Mouse (Mus musculus) fibroblast of lung, adult 2 months (primary cell): ENCODE measurements around the gene Tnp2.
"Not testable (repeated sequence)": the region's sequence is repeated elsewhere in the genome, so short reads cannot be mapped to it uniquely, and the experiment has no call there.

Experiments used
- DNase-seq: peaks from one replicate; pipeline ENCODE4 v3.0.0-alpha.2; 2011; ENCODE audit warnings: low read depth

Tnp2 gene

DNA sequence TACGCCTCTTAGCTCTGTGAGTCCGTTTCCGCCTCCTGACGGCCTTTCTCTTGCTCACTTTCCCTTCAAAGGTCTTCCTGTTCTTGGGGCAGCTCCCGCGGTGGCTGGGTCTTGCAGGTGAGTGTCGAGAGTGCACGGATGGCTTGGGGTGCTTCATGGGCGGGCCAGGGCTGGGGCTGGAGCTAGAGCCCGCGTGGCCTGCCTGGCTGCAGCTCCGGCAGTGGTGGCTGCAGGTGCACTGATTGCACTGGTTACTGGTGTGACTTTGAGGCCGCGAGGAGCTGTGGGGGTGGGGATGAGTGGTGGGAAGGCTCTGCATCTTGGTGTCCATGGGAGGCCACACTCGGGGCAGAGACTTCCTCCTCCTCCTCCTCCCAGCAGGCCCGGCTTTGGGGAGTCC, at the start of gene Tnp2:
Gene Tnp2 (minus strand): TSS at position 390 of the 400 bp plus-strand sequence.
- no peak for DNase-seq

- DNase-seq, result no peak
Measured at GRCm38 (mm10) chr16:10837903-10838302, 49.4 kb upstream of the Tnp2 start.

DNA sequence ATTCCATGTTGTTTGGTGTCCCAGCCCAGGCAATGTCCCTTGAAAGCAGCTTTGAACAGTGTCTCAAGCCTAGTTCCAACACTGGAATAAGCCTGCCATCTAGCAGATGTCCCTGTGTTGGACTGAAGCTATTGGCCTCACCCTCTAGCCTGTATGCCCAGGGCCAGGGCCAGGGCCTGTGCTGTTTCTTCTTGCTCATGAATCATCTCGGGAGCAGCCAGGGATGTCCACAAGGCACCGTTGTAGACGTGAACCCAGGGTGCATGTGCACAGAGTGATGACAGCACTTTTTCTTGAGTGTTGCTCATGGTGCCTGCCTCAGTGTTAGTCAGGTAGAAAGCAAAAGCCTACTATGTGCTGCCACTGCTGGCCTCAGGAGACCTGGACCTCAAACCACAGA, 48.8 kb upstream of the Tnp2 start:
- no peak for DNase-seq

DNA sequence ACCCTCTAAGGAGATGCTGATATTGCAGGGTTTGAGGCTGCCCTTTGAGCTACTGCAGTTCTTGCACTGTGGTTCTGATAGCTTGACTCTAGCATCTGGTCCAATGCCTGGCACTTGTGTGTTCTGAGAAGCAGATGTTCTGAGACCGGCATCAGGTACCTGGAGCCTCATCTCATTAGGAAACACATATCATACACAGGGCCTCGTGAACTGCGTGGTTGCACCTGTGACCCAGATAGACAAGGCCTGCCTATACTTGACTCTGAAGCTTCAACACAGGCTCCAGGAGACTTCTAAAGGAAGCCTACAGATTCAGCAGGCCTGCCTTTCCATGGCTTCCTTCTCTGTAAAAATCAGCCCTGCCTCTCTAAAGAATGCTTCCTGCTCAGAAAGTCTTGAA, 47.9 kb upstream of the Tnp2 start:
- DNase-seq, result no peak

- no peak for DNase-seq
Measured at GRCm38 (mm10) chr16:10834911-10835587, 46.6 kb upstream of the Tnp2 start, which contains the start of gene Rmi2. Rmi2 (plus strand) TSS chr16:10835059.

DNA sequence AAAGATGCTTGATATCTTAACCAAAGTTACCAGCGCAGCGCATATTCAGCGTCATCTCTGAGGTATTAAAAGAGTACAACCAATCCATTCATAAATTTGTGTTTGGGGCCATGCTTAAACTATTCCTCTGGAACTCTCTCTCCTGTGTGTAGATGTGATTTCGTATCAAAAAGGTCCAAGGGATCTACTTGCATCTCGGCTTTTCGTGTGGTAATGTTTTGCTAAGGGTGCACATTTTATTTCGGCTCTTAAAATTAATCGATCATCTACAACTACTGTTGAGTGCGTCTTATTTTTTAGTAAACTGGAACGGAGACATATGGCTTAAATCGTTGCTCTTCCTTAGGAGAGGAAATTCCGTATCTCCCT, 46.1 kb upstream of the Tnp2 start:
- DNase-seq, result no peak

DNA sequence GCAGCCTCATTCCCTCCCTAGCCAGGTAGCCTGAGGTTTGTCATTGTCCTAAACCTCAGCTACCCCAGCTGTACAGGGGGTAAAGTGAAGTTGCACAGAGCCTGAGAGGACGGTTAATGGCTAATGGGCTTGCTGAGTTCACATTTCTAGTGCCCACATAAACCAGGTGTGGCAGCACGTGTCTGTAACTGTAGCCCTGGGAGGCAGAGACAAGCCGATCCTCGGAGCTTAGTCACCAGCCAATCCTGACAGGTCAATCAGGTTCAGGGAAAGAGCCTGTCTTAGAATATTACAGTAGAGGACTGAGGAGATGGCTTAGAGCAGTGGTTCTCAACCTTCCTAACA, 40.0 kb upstream of the Tnp2 start:
- no peak for DNase-seq

GRCm38 (mm10) chr16:10827766-10828460, 39.5 kb upstream of the Tnp2 start:
- no peak for DNase-seq

DNA sequence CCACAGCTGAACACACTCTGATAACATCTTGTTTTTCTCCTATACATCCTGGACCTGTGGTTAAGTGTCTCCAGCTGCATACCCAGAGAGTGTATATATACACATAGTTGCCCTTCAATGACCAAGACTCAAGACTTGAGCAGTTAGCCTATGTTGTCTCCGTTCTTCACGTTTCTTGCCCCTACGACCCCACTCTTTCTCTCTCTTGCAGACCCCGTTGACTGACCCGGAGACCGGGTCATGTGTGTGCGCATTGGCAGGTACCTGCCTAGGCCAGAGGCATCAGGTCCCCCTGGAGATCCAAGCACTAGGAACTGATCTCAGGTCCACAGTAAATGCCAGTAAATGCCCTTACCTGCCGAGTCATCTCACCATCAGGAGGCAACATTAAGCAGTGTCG, 38.8 kb upstream of the Tnp2 start:
- no peak for DNase-seq

- DNase-seq, result no peak
Measured at GRCm38 (mm10) chr16:10825840-10826239, 37.4 kb upstream of the Tnp2 start.

GRCm38 (mm10) chr16:10824536-10824935, 36.1 kb upstream of the Tnp2 start:
- DNase-seq, result no peak

GRCm38 (mm10) chr16:10821387-10821786, 32.9 kb upstream of the Tnp2 start:
- DNase-seq, result no peak

GRCm38 (mm10) chr16:10819966-10820365, 31.5 kb upstream of the Tnp2 start:
- no peak for DNase-seq

DNA sequence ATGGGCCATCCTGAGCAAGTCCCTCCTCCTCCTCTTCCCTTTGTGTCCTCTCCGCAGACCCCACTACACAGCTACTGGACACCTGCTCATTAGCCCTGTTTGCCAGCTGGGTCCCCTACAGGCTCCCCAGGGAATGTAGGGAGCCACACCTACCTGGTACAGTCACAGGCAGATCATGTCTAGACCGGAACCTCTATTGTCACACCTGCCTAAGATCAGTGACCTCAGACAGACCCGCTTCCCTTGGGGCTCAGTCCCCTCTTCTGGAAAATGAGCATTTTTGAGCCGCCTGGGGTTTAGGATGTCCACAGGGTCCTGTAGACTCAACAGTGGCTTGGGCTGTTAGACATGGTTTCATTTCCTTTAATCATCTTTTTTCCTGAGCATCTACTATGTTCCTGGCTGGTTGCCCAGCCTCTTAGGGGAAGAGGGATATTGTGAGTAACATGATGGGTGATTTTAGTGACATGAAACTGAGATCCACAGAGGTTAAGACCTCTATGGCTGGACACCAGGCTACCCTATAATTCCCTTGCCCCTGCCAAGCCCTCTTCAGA, 30.2 kb upstream of the Tnp2 start:
- no peak for DNase-seq

DNA sequence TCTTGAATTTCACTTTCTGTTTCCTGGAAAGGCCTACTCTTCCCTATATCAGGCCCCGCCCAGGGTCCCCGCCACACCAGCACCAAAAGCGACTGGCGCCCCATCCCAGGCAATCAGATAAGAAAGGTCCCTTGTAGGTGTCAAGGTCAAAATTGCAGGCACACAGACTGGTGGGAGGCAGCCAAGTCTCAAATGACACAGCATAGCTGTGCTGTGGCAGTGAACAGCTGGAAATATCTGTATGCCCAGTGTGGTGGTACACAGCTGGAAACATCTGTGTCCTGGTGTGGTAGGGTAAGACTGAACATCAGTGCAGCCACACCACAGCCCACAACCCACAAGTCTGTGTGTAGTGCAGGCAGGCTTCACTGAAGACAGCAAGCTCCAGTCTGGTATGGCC, 26.4 kb upstream of the Tnp2 start:
- DNase-seq, result no peak

- DNase-seq, result no peak
Measured at GRCm38 (mm10) chr16:10813726-10814125, 25.3 kb upstream of the Tnp2 start.

DNA sequence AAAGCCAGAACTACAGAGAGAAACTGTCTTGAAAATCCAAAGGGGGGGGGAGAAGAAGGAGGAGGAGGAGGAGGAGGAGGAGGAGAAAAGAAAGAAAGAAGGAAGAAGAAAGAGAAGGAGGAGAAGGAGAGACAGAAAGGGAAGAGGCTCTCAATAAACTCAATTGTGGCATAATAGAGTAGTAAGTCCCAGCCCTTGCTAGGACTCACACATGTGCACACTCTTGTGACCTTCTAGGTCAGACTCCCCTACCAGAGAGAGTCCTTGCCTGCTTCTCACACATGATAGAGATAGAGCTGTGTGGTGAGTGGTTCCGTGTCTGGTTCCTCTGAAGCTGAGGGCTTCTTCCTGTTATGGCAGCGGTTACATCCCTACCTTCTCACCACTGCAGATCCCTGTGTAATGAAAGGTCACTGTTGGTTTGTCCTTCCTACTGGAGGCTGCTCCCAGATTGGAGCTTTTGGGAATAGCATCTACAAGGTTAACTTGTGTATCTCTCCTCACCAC, 24.5 kb upstream of the Tnp2 start, which contains the start of gene Gm11172:
Gene Gm11172 (plus strand): TSS at position 51 of the 507 bp plus-strand sequence.
- DNase-seq, result no peak

- DNase-seq, result no peak
Measured at GRCm38 (mm10) chr16:10810376-10810775, 21.9 kb upstream of the Tnp2 start.

DNA sequence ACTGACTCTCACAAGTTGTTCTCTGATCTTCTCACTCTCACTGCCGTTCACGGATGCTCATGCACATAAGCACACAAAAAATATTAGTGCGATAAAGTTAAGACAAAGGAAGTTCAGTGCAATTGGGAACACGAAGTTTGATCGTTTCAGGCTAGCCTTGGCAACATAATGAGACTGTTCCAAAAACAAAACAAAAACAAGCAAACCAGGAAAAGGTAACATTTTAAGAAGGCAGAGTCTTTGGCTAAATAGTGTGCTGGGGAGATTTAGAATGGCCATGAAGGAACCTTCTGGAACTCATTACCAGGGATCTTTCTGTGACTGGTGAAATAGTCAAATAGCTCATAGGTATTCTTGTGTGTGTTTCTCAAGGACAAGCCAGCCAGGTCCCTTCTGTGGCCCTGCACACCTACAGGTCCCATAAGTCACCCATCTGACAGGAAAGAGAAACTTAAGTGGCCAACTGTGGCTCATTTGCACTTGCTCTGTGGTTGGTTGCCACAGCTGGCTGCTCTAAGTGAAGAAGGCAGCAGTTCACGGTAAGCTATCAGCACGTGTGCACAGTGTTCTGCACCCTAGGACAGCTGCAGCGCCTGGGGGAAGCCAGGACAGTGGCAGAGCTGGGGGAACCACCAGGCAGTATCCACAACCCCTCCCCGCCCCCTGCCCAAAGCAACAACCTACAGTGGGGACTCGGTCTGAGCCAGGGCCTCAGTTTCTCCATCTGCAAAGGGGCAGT, 17.5 kb upstream of the Tnp2 start, which contains the start of gene Prm1:
Gene Prm1 (minus strand): TSS at position 51 of the 739 bp plus-strand sequence.
- DNase-seq, result no peak

DNA sequence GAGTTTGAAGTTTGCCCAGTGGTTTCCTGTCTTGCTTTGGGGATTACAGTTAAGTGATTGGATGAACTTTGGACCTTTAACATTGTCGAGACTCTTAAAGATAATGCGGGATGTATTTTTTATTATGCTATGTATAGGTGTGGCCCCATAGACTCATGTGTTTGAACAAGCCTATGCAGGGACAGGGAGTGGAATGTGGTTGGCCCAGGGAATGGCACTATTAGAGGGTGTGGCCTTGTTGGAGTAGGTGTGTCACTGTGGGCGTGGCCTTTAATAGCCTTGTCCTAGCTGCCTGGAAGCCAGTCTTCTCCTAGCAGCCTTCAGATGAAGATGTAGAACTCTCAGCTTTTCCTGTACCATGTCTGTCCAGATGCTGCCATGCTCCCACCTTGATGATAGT, 14.0 kb upstream of the Tnp2 start:
- not testable (repeated sequence) for DNase-seq

GRCm38 (mm10) chr16:10796034-10796433, 7.6 kb upstream of the Tnp2 start, which contains the start of gene Prm2:
Prm2 (minus strand) TSS chr16:10796134.
- DNase-seq, result no peak

DNA sequence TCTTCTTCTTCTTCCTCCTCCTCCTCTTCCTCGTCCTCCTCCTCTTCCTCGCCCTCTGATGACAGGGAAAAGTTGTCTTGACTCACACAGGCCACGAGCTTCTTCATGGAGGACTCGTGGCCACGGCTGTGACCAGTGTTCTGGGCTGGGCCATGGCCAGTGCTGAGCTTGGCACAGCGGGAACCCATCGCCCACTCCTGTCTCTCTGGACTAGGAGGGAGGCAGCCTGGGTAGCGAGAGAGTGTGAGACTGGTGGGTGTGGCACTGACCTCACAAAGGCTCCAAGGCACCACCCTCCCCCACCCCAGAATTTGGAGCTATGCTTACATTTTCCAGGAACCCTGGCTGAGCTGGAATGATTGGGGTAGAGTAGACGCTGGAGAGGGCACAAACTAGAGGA, 2.2 kb upstream of the Tnp2 start, which contains the start of gene Prm3:
Gene Prm3 (minus strand): TSS at position 213 of the 400 bp plus-strand sequence.
- no peak for DNase-seq
